Mouse (Mus musculus): ENCODE measurements at regions not wholly inside any gene's neighbourhood (a gene's known extent, or its start where the extent isn't known, plus 50 kb on each side); places are given as distances from the start of the nearest gene placed in this dataset.

DNA sequence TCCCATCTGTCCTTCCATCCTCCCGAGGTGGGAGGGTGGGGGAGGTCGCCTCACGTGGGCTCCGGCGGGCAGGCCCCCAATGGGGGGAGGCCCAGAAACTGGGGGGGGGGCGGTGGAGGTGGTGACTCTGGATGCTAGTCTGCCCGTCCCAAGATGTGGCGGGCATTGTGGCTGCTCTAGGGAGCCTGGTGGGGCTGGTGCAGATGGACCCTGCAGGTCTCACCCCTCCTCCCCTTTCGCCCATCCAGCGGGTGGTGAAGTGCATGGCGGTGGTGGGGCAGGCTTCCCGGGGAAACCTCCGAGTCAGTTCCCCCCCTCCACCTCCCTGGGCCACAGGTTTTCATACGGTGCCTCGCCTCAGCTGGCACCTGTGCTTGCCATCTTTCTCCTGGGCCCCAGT lies 88.6 kb downstream of the Inhba start:
- Histone ChIP-seq H3K4me2 (replicated peaks; ENCODE audit: low read depth) (no peak overlapping the region), H3K27ac (replicated peaks) (no peak overlapping the region), H3K4me1 (replicated peaks; ENCODE audit: control insufficient read depth, insufficient read depth) (no peaks in the 10 kb centered on the region), H3K27me3 (ENCODE audit: control insufficient read depth, insufficient read depth, low read length) (no peaks in the 10 kb centered on the region), H3K9ac (ENCODE audit: low read length) (no peak overlapping the region), H3K4me3 (ENCODE audit: low read depth, low read length) (no peak overlapping the region), H3K36me3 (ENCODE audit: control insufficient read depth, insufficient read depth, low read length) (no peaks in the 10 kb centered on the region), H3K9me3 (ENCODE audit: control insufficient read depth, low read length) (no peaks in the 10 kb centered on the region)
- 85% methylated on average over 11 of the region's 15 CpGs for WGBS
- DNase-seq (ENCODE audit: low spot score) (no peak), ATAC-seq (ENCODE audit: low FRiP score, low TSS enrichment) (no peak)
- TF ChIP-seq EP300 (optimal IDR thresholded peaks at IDR 0.05) (no peak), CTCF (IDR thresholded peaks at IDR 0.05; ENCODE audit: low read depth) (no peak)

GRCm38 (mm10) chr13:16114837-16115236 lies 103.2 kb downstream of the Inhba start:
- Histone ChIP-seq H3K36me3 (ENCODE audit: control insufficient read depth, insufficient read depth, low read length) (no peaks in the 10 kb centered on the region), H3K9me3 (ENCODE audit: control insufficient read depth, low read length) (no peaks in the 10 kb centered on the region), H3K9ac (ENCODE audit: low read length) (no peak overlapping the region), H3K27me3 (ENCODE audit: control insufficient read depth, insufficient read depth, low read length) (no peaks in the 10 kb centered on the region), H3K4me1 (replicated peaks; ENCODE audit: control insufficient read depth, insufficient read depth) (no peaks in the 10 kb centered on the region), H3K27ac (replicated peaks) (no peak overlapping the region), H3K4me2 (replicated peaks; ENCODE audit: low read depth) (no peak overlapping the region), H3K4me3 (ENCODE audit: low read depth, low read length) (no peak overlapping the region)
- DNase-seq (ENCODE audit: low spot score) (no peak), ATAC-seq (ENCODE audit: low FRiP score, low TSS enrichment) (no peak)
- TF ChIP-seq EP300 (optimal IDR thresholded peaks at IDR 0.05) (no peak), CTCF (IDR thresholded peaks at IDR 0.05; ENCODE audit: low read depth) (no peak)
- 62% methylated on average over 2 of the region's 2 CpGs for whole genome bisulfite sequencing

DNA sequence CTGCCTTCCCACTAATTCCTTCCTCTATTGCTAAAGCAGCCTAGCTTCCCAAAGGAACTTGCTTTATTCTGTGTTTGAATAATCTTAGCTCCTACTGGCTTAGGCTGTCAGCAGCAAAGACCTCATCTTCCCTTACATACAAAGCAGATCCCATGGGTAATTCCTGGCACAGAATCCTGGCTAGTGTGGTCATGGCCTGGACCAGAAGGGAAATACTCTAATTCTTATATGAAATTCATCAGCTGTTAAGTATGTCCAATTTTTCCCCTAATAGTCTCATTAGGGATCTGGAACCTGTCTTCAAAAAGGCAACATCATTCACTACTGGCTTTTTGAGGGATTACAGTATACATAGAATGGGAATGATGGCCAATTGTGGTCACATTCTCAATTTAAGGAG lies 135.0 kb downstream of the Inhba start:
- no peak for TF ChIP-seq EP300 (optimal IDR thresholded peaks at IDR 0.05)
- TF ChIP-seq CTCF (IDR thresholded peaks at IDR 0.05; ENCODE audit: low read depth): no peak
- no peaks in the 10 kb centered on the region for H3K36me3 ChIP-seq (ENCODE audit: control insufficient read depth, insufficient read depth, low read length)
- no peaks in the 10 kb centered on the region for H3K9me3 ChIP-seq (ENCODE audit: control insufficient read depth, low read length)
- no peak overlapping the region for H3K9ac ChIP-seq (ENCODE audit: low read length)
- no peaks in the 10 kb centered on the region for H3K27me3 ChIP-seq (ENCODE audit: control insufficient read depth, insufficient read depth, low read length)
- ATAC-seq (ENCODE audit: low FRiP score, low TSS enrichment) (no peak), DNase-seq (ENCODE audit: low spot score) (no peak)
- no peak overlapping the region for H3K4me3 ChIP-seq (ENCODE audit: low read depth, low read length)
- no peak overlapping the region for H3K27ac ChIP-seq (replicated peaks)
- no peak overlapping the region for H3K4me2 ChIP-seq (replicated peaks; ENCODE audit: low read depth)
- H3K4me1 ChIP-seq (replicated peaks; ENCODE audit: control insufficient read depth, insufficient read depth): no peaks in the 10 kb centered on the region

DNA sequence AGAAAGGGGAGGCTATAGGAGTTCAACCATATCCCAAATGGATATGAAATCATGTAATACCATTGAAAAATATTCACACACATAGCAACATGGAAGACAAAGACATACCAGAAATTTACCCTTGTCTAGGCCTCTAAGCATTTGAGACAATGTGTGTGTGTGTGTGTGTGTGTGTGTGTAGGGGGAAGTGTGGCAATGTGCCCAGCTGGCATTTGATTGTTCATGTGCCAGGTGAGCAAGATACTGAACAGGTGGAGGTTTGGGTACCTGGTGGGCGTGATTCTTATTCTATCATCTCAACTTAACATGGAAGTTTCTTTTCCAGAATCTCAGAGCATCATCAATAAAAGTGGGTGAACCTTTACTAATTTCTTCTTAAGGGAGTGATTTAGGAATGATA lies 143.3 kb downstream of the Inhba start:
- no peak for ATAC-seq (ENCODE audit: low FRiP score, low TSS enrichment)
- Histone ChIP-seq H3K27ac (replicated peaks) (no peak overlapping the region), H3K36me3 (ENCODE audit: control insufficient read depth, insufficient read depth, low read length) (no peaks in the 10 kb centered on the region), H3K9me3 (ENCODE audit: control insufficient read depth, low read length) (no peaks in the 10 kb centered on the region), H3K27me3 (ENCODE audit: control insufficient read depth, insufficient read depth, low read length) (no peaks in the 10 kb centered on the region), H3K4me1 (replicated peaks; ENCODE audit: control insufficient read depth, insufficient read depth) (no peaks in the 10 kb centered on the region), H3K4me2 (replicated peaks; ENCODE audit: low read depth) (no peak overlapping the region), H3K9ac (ENCODE audit: low read length) (no peak overlapping the region), H3K4me3 (ENCODE audit: low read depth, low read length) (no peak overlapping the region)
- DNase-seq (ENCODE audit: low spot score): no peak
- WGBS: 93% methylated on average over 1 of the region's 1 CpGs
- TF ChIP-seq EP300 (optimal IDR thresholded peaks at IDR 0.05): no peak
- no peak for TF ChIP-seq CTCF (IDR thresholded peaks at IDR 0.05; ENCODE audit: low read depth)

DNA sequence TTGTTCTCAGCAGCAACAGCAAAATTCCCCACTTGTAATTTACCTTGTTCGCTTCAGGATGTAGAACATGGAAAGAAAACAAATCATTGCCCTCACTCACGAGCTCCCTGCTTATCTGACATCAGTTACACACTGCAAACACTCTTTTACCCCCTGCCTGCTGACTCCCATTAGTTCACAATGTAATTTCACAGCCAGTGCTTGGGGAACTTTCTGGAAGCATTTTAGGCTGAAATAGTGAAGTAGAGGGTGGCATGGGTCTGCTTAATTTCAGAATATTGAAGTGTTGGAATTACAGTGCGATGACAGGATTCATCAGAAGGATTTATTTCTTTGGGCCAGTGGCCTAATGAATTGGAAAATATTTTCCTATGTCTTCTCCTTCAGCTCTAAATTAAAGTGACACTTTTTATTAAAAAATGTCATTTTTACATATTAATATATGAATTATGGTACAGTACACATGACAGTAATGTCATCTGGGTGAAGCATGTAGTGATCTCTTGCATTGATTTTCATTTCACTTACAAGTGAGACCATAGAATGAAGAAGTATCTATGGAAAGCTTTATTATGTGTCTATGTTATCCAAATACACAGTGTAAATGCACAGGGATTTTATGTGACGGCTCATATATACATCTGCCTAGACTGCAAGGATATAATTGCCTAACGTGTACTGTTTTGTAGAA lies 153.7 kb downstream of the Inhba start:
- TF ChIP-seq EP300 (optimal IDR thresholded peaks at IDR 0.05) (no peak), CTCF (IDR thresholded peaks at IDR 0.05; ENCODE audit: low read depth) (no peak)
- H3K27me3 ChIP-seq (ENCODE audit: control insufficient read depth, insufficient read depth, low read length): no peaks in the 10 kb centered on the region
- H3K4me1 ChIP-seq (replicated peaks; ENCODE audit: control insufficient read depth, insufficient read depth): no peaks in the 10 kb centered on the region
- WGBS: 51% methylated on average over 5 of the region's 5 CpGs
- no peak overlapping the region for H3K4me3 ChIP-seq (ENCODE audit: low read depth, low read length)
- DNase-seq (ENCODE audit: low spot score) (no peak), ATAC-seq (ENCODE audit: low FRiP score, low TSS enrichment) (no peak)
- no peak overlapping the region for H3K4me2 ChIP-seq (replicated peaks; ENCODE audit: low read depth)
- no peak overlapping the region for H3K27ac ChIP-seq (replicated peaks)
- no peaks in the 10 kb centered on the region for H3K36me3 ChIP-seq (ENCODE audit: control insufficient read depth, insufficient read depth, low read length)
- H3K9ac ChIP-seq (ENCODE audit: low read length): no peak overlapping the region
- H3K9me3 ChIP-seq (ENCODE audit: control insufficient read depth, low read length): no peaks in the 10 kb centered on the region

DNA sequence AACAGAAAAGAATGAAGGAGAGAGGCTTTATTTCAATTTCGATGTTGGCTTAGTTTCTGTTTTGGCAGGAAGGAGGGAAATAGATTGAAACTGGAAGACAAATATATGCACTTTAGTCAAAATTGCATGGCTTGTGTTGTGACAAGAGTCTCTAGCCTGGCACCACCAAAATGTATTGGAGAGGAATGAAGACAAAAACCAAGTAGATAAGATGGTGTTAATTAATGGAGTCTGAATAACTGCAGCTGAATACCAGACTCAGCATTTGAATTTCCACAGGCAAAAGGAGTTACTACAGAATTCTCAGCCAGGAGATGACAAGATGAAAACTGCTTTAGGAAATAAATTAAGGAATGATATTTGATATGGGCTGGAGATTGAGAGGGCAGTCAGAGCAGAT lies 185.0 kb downstream of the Inhba start:
- no peak for DNase-seq (ENCODE audit: low spot score)
- no peak for TF ChIP-seq EP300 (optimal IDR thresholded peaks at IDR 0.05)
- no peak for TF ChIP-seq CTCF (IDR thresholded peaks at IDR 0.05; ENCODE audit: low read depth)
- no peak overlapping the region for H3K4me2 ChIP-seq (replicated peaks; ENCODE audit: low read depth)
- H3K4me1 ChIP-seq (replicated peaks; ENCODE audit: control insufficient read depth, insufficient read depth): no peaks in the 10 kb centered on the region
- no peaks in the 10 kb centered on the region for H3K9me3 ChIP-seq (ENCODE audit: control insufficient read depth, low read length)
- 92% methylated on average over 1 of the region's 1 CpGs for WGBS
- H3K4me3 ChIP-seq (ENCODE audit: low read depth, low read length): no peak overlapping the region
- ATAC-seq (ENCODE audit: low FRiP score, low TSS enrichment): no peak
- no peak overlapping the region for H3K27ac ChIP-seq (replicated peaks)
- H3K27me3 ChIP-seq (ENCODE audit: control insufficient read depth, insufficient read depth, low read length): no peaks in the 10 kb centered on the region
- no peaks in the 10 kb centered on the region for H3K36me3 ChIP-seq (ENCODE audit: control insufficient read depth, insufficient read depth, low read length)
- H3K9ac ChIP-seq (ENCODE audit: low read length): no peak overlapping the region

All from stomach, postnatal 0 days (tissue).